Mouse (Mus musculus) CH12.LX (cell line): ENCODE measurements at regions not wholly inside any gene's neighbourhood (a gene's known extent, or its start where the extent isn't known, plus 50 kb on each side); places are given as distances from the start of the nearest gene placed in this dataset.

Source experiments
- DNase-seq: peaks from one replicate; pipeline ENCODE4 v3.0.0-alpha.2; 2013; ENCODE audit errors: extremely low read depth
- H3K27ac ChIP-seq: 2 replicates; pipeline ENCODE4 v1.5.1; 2012; ENCODE audit warnings: low read depth, mild to moderate bottlenecking, control low read depth, moderate library complexity; ENCODE audit not compliant: insufficient read depth
- H3K27me3 ChIP-seq: replicated peaks from 2 replicates; pipeline ENCODE3; 2012; ENCODE audit warnings: inconsistent platforms
- H3K36me3 ChIP-seq, 2 experiments: replicated peaks in 1 of 2; 2 replicates each; pipeline versions ENCODE3 to v1.6.1; 2012; ENCODE audit warnings: inconsistent platforms in 1 of 2, low read length in 1 of 2, mild to moderate bottlenecking in 1 of 2, mixed read lengths in 1 of 2, moderate library complexity in 1 of 2; ENCODE audit not compliant: control insufficient read depth in 1 of 2, insufficient read depth in 1 of 2
- H3K4me1 ChIP-seq, 2 experiments: 2 replicates each; pipeline ENCODE4 v1.6.1; 2012; ENCODE audit warnings: inconsistent platforms in 1 of 2, moderate library complexity in 1 of 2; ENCODE audit not compliant: insufficient read depth in 2 of 2, control insufficient read depth in 1 of 2
- H3K4me2 ChIP-seq: 2 replicates; pipeline ENCODE4 v1.6.1; 2012; ENCODE audit warnings: low read depth, mild to moderate bottlenecking, control low read depth; ENCODE audit not compliant: poor library complexity, insufficient read depth, severe bottlenecking
- H3K4me3 ChIP-seq, 3 experiments: fragments of 150-350 bp in 1 of 3; sonication (generic) in 1 of 3; replicated peaks in 1 of 3; 2 replicates each; pipeline versions ENCODE3 to v1.5.1; 2011 to 2012; ENCODE audit warnings: low read depth in 2 of 3, low read length in 2 of 3, mild to moderate bottlenecking in 2 of 3, moderate library complexity in 2 of 3, control low read depth in 1 of 3, improper control_type of control experiment in 1 of 3, inconsistent platforms in 1 of 3, mixed read lengths in 1 of 3; ENCODE audit not compliant: poor library complexity in 1 of 3
- H3K79me2 ChIP-seq: replicated peaks from 2 replicates; pipeline ENCODE4 v1.6.1; 2012; ENCODE audit warnings: mild to moderate bottlenecking, moderate library complexity; ENCODE audit not compliant: control insufficient read depth, poor library complexity, insufficient read depth, severe bottlenecking; ENCODE audit errors: extremely low read depth
- H3K9ac ChIP-seq: 2 replicates; pipeline ENCODE4 v1.6.1; 2012; ENCODE audit warnings: low read depth, mild to moderate bottlenecking, control low read depth, moderate library complexity; ENCODE audit not compliant: insufficient read depth
- H3K9me3 ChIP-seq: replicated peaks from 2 replicates; pipeline ENCODE3; 2012; ENCODE audit warnings: low read length, inconsistent platforms, mixed read lengths
- CHD1 ChIP-seq: IDR thresholded peaks from 2 replicates; pipeline ENCODE4 v1.6.1; 2012; ENCODE audit warnings: low read depth, low read length, improper control_type of control experiment, inconsistent platforms
- ELF1 ChIP-seq: IDR thresholded peaks from 2 replicates; pipeline ENCODE4 v1.6.1; 2014; ENCODE audit warnings: low read depth, mild to moderate bottlenecking, inconsistent platforms, low read length, improper control_type of control experiment
- KAT2A ChIP-seq: IDR thresholded peaks from 2 replicates; pipeline ENCODE4 v1.6.1; 2012; ENCODE audit warnings: low read length, improper control_type of control experiment, inconsistent platforms; ENCODE audit not compliant: insufficient replicate concordance
- MAZ ChIP-seq: IDR thresholded peaks from 2 replicates; pipeline ENCODE4 v1.6.1; 2012; ENCODE audit warnings: low read depth, mild to moderate bottlenecking, inconsistent platforms, low read length, improper control_type of control experiment, moderate library complexity
- MXI1 ChIP-seq: IDR thresholded peaks from 2 replicates; pipeline ENCODE4 v1.6.1; 2011; ENCODE audit warnings: mild to moderate bottlenecking, low read depth, low read length, improper control_type of control experiment
- NRF1 ChIP-seq: IDR thresholded peaks from 2 replicates; pipeline ENCODE4 v1.6.1; 2014; ENCODE audit warnings: low read depth, mild to moderate bottlenecking, inconsistent platforms, low read length, improper control_type of control experiment, moderate library complexity
- RAD21 ChIP-seq: IDR thresholded peaks from 2 replicates; pipeline ENCODE4 v1.6.1; 2011; ENCODE audit warnings: low read depth, mild to moderate bottlenecking, low read length, improper control_type of control experiment, moderate library complexity
- TCF12 ChIP-seq: IDR thresholded peaks from 2 replicates; pipeline ENCODE4 v1.6.1; 2014; ENCODE audit warnings: low read depth, mild to moderate bottlenecking, inconsistent platforms, low read length, improper control_type of control experiment
- ZMIZ1 ChIP-seq: IDR thresholded peaks from 2 replicates; pipeline ENCODE4 v1.6.1; 2012; ENCODE audit warnings: low read depth, mild to moderate bottlenecking, inconsistent platforms, low read length, improper control_type of control experiment
- dilution Hi-C: fragments of 300-500 bp; cut with MboI; formaldehyde crosslinking; loops from 2 replicates; pipeline ENCODE4 v1.14.3; 2020; ENCODE audit warnings: low sequenced_read_pairs; ENCODE audit not compliant: extremely low pct_unique_long_range_greater_than_20kb, extremely low pct_ligation_motif_present
- in situ Hi-C: fragments of 300-500 bp; cut with MboI; formaldehyde crosslinking; loops from 3 replicates; pipeline ENCODE4 v1.14.3; 2019; ENCODE audit warnings: low sequenced_read_pairs, low pct_ligation_motif_present, low pct_unique_long_range_greater_than_20kb, mixed read lengths

- Histone ChIP-seq H3K27ac (no peak overlapping the region), H3K4me3 (no peak overlapping the region), H3K36me3 (no peaks in the 10 kb centered on the region), H3K4me1 (no peaks in the 10 kb centered on the region), H3K4me2 (no peak overlapping the region), H3K9ac (no peak overlapping the region), H3K27me3 (no peaks in the 10 kb centered on the region), H3K9me3 (peaks cover 75% of the 10 kb centered on the region), H3K79me2 (no peaks in the 10 kb centered on the region)
- no peak for DNase-seq
- TF ChIP-seq ELF1, result no peak
- dilution Hi-C loops (no loop called here), in situ Hi-C loops (no loop called here)
Measured at GRCm38 (mm10) chr5:131367461-131367860, 59.2 kb upstream of the Galnt17 start.

- in situ Hi-C loops (no loop called here), dilution Hi-C loops (no loop called here)
- Histone ChIP-seq H3K27me3 (no peaks in the 10 kb centered on the region), H3K27ac (no peak overlapping the region), H3K36me3 (no peaks in the 10 kb centered on the region), H3K79me2 (no peaks in the 10 kb centered on the region), H3K4me2 (no peak overlapping the region), H3K9ac (no peak overlapping the region), H3K4me1 (no peaks in the 10 kb centered on the region), H3K4me3 (no peak overlapping the region), H3K9me3 (peaks cover 63% of the 10 kb centered on the region)
- TF ChIP-seq MAZ (no peak), ZMIZ1 (no peak), CHD1 (no peak), KAT2A (no peak), NRF1 (no peak), TCF12 (no peak), RAD21 (no peak), MXI1 (no peak)
- DNase-seq, result no peak
Measured at GRCm38 (mm10) chr5:131359831-131360230, 51.5 kb upstream of the Galnt17 start.
